Mouse (Mus musculus) right cerebral cortex, postnatal 36 days (tissue): ENCODE data around the gene Tmem167b.
A peak's percentile ranks its signal among the peaks of the same experiment; 100 is the strongest.

ENCODE experiments used
- DNase-seq, 2 experiments: peaks; one replicate each; pipeline ENCODE4 v3.0.0; 2022; ENCODE audit warnings: low spot score in 2 of 2, mixed read lengths in 1 of 2

Gene Tmem167b

DNA sequence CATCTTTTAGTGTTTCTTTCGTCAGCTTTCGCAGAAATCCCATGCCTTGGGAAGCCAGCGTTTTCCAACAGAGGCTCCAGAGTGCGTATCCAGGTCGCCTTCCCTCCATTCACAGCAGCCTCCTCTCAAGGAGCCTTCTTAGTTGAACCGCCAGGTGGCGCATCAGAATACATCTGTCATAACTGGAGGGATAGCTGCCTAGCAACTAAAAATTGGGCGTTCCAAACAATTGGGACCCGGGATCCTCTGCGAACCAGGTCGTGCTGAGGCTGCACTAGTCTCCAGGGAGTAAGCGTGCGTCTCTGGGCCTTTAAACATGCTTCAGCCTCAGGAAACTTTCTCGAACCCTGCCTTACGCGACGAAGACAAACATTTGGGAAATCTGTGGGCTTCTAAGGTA, 25.0 kb downstream of the Tmem167b start:
- DNase-seq: peak; percentile 84 to 90

DNA sequence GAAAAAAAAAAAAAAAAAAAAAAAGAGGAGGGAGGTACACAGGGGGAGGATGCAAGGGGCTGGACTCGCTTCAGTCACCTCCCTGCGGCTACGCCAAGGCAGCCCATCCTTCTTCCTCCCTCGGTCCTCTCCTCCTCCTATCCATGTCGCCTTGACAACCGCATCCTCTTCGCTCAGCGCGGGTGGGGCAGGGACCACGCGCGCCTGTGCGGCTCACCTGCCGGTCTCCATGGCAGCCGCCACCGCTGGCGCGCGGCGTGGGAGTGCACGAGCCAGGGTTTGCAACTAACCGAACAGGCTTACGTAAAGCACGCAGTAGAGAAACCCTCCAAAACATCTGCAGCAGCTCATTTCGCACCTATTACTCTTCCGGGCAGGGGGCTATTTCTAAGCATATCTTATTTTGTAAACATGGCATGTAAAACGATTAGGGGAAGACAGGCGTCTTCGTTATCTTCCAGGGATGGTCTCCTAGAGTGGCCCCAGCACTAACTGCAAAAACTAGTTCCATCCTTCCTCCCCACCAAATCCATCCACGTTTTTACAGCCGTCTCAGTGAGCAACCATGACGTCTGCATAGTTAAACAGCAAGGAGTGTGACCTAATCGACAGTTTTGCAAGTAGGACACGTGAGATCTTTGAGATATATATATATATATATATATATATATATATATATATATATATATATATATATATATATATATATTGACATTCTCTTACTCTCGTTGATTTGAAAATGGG, 25.6 kb downstream of the Tmem167b start, which contains the start of gene 5330417C22Rik:
Gene 5330417C22Rik, minus strand, starts transcription at position 20 of the 744 bp plus-strand sequence.
- DNase-seq: peak; percentile 94 to 95

DNA sequence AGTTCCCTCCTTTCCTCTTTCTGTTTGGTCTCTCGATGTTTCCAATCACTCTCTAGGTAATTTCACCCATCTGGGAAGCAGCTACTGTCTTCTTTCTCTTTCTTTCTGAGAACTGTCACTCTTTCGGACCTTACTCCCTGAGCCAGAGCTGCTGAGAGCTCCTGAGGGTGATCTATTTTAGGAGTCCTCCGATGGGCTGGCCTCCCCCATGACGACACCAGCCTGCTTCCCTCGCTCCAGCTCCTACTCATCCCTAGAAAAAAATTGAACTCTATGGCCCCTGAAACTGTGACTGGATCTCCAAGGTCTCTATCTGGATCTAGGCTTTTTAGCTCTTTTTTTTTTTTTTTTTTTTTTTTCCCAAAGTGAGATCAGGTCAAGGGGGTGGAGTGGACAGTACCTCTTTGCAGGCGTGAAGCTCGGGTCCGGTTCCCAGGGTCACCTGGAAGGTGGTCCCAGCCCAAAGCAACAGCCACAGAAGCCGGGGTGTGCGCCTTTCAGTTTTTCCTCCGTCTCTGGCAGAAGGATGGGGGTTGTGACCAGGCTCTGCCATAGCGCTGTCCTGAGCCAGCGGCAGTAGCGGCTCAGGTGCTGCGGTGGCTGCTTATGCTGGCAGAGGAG, 26.3 kb downstream of the Tmem167b start:
- DNase-seq: no peak

DNA sequence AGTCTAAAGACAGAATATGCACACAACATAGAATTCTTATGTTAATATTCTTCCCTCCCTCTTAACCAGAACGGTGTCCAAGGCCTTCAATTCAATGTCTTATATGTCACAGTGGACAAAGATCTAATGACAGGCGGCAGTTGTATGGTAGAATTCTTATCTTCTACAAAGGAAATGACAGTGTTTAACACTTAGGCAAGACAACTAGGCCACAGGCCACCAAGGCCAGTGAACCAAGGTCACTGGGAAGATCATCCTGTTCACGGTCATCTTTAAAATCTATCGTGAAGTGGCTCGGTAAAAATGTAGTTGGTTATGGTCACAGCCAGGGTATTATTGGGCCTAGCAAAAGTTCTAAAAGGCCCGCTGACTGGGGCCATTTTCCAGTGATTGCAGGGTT, 28.3 kb downstream of the Tmem167b start, which contains the start of gene 1700013F07Rik:
Gene 1700013F07Rik, plus strand, starts transcription at position 200 of the 400 bp plus-strand sequence.
- DNase-seq: no peak

DNA sequence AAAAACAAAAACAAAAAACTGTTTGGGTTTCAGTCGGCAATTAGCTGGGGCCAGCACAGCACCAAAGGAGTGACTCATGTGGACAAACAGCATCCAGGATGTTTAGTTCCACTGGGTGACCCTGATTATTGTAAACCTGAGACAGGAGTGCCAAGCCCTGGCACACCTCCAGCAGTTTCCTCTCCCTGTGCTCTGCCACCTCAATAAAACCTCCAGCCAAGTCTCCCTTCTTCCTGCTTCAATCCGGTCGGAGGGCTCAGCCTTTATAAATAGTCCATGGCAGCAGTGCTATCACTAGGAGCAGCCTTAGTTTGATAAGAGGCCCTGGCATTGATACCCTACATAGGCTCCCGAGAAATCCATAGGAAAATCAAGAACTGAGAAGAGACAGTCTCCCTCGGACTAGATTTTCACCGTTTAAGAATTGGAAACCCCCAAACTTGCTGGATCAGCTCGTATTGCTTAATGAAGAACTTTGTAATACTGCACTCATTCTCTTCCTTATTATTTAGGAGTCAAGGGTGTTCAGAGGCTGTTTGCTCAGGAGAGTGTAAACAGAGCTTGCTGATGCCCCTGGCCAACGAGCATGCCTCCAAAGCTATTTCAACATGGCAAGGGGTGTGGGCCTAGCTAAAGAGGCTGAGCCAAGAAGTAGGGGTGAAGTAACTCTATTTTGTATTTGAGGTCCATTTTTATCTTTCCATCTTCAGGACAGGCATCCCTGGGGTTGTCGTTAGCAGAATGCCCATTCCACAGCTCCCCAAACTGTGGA, 29.0 kb downstream of the Tmem167b start:
- no peak for DNase-seq

DNA sequence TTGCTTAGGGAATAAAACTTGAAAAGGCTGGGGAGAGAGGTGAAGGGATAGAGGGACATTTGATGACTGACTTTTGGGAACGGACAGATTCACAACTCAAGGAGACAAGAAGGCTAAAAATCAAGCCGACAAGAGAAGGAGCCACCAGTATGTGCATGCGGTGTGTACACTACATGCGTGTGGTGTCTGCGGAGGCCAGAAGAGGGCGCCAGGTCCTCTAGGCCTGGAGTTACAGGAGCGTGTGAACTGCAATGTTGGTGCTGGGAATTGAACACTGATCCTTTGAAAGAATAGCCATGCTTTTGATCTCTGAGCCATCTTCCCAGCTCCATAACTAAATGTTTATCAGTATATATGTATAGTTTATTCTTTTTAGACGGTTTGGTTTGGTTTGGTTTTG, 33.8 kb downstream of the Tmem167b start:
- no peak for DNase-seq

DNA sequence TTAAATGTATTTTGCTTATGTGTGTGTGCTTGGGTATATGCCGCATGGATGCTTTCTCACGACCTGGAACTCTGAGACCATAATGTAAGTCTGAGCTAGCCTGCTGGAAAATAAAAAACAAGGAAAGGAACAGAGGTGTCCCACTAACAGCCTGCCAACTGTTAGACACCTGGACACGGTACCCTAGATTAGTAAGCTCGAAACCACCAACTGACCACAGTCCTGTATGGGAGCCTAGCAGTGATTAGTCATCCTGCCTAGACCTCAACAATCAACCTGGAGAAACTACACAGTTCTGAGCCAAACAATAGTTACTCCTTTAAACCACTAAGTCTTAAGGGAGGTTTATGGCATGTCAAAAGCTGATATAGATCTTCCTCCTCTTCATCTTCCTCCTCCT, 38.9 kb downstream of the Tmem167b start:
- no peak for DNase-seq

DNA sequence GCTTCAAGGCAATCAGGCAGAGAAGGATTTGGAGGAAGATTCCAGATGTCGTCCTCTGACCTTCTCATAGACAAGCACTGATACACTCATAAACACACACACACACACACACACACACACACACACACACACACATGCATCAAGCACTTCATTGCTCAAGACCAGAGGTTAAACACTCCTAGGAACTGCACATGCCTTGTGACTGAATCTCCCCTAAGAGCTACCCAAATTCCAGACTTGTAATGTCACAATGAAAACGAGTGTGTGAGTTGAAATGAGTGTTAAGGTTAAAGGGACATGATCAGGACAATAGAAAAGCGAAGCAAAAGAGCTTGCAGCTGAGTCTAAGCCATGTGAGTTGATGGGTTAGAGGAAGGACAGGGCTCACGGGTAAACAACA, 44.0 kb downstream of the Tmem167b start:
- DNase-seq: no peak

DNA sequence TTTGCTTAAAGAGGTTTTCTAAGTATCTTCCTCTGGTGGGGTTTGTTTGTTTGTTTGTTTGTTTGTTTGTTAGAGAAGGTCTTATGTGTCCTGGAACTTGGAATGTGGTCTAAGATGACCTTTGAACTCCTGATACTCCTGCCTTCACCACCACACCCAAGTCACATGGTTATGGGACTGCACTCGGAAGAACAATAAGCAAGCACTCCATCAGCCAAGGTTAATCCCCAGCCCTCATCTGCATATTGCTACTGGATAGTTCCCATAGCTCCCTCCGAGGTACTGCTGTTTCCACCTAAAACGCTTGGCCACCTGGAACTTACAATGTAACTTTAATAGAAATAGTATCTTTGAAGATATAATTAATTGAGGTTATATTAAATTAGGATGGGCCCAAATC, 48.8 kb downstream of the Tmem167b start:
- no peak for DNase-seq

DNA sequence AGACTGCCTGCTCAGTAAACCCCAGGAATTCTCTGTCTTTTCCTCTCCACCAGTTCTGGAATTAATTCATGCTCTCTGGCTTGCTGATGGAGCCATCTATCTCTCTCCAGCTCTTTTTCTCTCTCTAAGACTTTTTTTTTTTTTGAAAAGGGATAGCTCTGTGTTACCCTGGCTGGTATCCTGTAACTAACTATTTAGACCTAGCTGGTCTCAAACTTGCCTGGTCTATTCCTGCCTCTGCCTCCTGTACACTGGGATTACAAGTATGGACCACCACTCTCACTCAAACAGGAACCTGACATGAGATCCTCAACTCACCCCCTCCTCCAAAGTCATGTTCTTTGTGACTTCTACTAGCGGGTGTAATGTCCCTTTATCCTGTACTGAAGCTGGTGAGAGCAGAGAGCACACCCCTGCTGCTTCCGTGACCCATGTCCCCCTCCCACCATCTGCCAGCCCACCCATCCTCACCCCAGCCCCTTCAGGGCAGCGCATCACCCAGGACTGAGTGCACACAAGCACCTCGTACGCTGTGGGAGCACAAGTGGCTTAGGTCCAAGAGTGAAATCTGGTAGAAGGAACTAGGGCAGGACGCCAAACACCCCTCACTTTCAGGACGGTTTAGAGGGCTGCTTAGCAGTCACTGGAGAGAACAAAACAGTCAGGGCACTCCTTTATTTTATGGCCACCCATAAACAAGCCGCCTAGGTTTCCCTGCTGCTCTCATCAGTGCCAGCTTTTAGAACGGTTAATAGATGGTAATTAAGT, 51.4 kb downstream of the Tmem167b start:
- no peak for DNase-seq

DNA sequence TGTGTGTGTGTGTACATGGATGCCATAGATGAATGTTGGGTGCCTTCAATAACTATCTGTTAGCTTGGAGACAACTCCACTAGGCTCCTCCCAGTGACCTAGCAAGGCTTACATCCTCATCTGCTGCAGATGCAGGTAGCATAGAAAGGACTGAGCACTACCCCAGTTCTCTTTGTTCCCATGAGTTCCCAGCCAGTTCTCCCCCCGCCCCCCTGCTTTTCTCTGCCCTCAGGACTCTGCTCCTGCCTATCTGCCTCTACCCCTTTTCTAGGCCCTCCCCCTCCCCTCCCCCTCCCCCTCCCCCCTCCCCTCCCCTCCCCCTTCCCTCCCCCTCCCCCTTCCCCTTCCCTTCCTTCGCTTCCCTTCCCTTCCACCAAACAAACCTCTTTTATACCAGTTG, 52.1 kb downstream of the Tmem167b start:
- DNase-seq: no peak

DNA sequence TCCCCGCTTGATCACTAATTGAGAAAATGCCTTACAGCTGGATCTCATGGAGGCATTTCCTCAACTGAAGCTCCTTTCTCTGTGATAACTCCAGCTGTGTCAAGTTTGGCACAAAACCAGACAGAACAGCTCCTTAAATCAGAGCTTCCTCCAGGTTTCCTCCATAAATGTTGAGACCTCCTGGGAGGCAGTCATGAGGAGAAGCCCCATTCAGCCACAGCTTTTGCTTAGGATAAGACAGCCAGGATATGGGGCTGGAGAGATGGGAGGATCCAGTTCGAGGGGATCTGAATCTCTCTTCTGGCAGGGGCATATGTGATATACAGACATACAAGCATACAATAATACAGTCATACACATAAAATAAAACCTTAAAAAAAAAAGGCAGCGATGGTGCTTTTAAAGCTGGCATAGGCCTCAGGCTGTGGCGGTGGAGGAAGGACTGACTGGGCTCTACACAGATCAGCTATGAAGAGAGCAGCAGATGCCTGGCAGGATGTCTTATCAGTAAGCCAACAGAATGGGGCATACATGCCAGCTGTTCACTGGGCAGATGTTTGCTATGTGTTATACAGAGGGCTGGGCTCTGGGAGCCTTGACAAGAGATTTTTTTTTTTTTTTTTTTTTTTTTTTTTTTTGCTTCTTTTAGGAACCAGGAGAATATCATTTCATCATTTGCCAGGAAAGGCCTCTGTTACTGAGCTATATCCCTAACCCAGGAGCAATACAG, 53.4 kb downstream of the Tmem167b start:
- no peak for DNase-seq
